Mouse (Mus musculus): ENCODE data around the gene Mcfd2.

Gene Mcfd2

GRCm38 (mm10) chr17:87236725-87237650 lies 28.7 kb downstream of the Mcfd2 start:
- no peak for DNase-seq (ENCODE audit: low spot score)

DNA sequence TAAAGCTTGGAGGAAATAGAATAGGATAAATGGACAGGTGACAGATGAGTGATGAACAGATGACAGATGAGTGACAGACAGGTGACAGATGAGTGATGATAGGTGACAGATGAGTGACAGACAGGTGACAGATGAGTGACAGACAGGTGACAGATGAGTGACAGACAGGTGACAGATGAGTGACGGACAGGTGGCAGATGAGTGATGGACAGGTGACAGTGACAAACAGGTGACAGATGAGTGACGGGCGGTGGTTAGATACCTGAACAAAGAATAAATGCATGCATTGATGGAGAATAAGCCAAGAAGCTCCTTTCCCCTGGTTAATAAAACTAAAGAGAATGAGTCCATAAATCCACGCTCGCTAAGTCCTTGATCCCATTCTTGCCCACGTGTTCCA lies 30.7 kb downstream of the Mcfd2 start:
- DNase-seq (ENCODE audit: low spot score), result no peak

- DNase-seq (ENCODE audit: low spot score), result no peak
Observed at GRCm38 (mm10) chr17:87227878-87228277, 37.9 kb downstream of the Mcfd2 start.

DNA sequence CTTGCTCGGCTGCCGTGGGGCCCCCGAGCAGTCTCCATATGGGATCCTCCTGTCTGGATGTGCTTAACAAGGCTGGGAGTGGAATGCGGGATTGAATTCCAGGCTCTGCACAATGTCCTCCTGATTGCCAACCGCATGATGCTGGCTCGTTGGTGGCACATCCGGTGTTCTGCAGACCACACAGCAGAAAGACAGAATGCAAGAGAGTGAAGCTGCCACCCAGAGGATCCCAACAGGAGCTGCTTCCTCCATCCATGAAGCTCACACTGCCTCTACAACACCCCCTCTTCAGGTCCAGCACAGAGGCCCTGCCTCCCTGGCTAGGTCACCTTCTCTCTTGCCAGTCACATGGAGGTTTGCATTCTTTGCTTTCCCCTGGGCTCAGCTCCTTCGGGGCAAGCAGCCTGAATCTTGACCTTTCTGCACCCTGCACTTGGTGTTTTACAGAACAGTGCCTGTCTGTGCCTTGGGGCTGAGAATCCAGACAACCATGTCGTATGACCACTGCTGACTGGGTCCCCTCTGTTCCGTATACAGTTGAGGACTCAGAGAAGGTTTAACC lies 39.6 kb downstream of the Mcfd2 start:
- DNase-seq (ENCODE audit: low spot score), result no peak

- no peak for DNase-seq (ENCODE audit: low spot score)
Observed at GRCm38 (mm10) chr17:87225384-87225783, 40.4 kb downstream of the Mcfd2 start.

DNA sequence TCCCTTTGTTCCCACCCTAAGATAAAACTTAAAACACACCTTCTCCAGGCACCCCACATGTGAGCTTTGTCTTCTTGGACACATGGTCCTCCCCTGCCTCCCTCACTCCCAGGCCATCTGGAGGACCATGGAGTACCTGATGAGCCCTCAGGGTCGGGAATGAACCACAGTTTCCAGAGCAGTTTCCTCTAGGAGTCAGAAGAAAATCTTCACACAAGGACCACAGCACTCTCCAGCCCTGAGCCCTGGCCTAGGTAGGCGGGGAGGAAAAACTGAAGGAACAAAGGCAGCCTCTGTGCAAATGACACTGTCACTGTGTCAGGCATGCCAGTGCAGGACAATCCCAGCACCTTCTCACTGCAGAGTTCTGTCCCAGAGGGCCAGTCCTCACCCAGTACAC lies 41.3 kb downstream of the Mcfd2 start:
- no peak for DNase-seq (ENCODE audit: low spot score)

GRCm38 (mm10) chr17:87219456-87219855 lies 46.3 kb downstream of the Mcfd2 start:
- no peak for DNase-seq (ENCODE audit: low spot score)

- no peak for DNase-seq (ENCODE audit: low spot score)
Observed at GRCm38 (mm10) chr17:87214523-87214922, 51.2 kb downstream of the Mcfd2 start.

GRCm38 (mm10) chr17:87210525-87210924 lies 55.2 kb downstream of the Mcfd2 start:
- DNase-seq (ENCODE audit: low spot score), result no peak

DNA sequence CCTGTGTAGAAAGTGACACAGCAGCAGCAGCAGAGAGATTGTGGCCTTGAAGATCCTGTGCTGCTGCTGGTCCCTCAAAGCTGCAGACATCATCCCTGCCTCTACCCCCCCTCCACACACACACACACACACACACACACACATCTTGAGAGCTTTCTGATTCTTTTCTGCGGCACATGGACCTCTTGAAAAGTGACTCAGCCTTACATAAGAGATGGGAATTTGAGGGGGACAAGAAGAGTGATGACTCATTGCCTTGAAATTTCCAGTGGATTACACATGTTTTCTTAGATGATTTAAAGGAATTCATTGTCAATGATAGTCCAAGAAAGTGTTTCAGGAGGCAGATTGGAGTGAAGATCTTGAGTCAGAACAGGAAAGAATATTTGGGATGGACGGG lies 58.9 kb downstream of the Mcfd2 start:
- DNase-seq (ENCODE audit: low spot score), result no peak
